Mouse (Mus musculus): ENCODE results near the gene Prkg2.

DNA sequence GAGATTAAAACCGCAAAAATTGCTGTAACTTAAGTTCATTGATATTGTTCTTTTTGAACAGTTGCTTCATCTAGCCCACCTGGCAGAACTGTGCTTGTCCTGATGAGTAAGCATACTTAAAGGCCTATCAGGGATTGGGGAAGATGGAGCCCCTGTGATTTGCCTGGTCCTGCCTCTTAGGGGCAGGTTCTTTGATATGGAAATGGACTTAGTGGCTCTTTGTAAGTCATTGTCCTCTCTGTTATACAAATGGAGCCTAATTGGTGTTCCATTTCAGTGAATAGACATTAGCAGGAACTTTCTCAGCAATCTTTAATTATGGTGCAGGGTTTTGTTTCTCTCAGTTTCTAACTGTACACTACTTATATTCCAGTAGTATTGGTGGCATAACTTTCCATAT is 115.5 kb downstream of the Prkg2 start:
- no peak for TF ChIP-seq CTCF (IDR thresholded peaks at IDR 0.05; ENCODE audit: low read depth)
- no peak for TF ChIP-seq EP300 (IDR thresholded peaks at IDR 0.05; ENCODE audit: low read depth)
